Mouse (Mus musculus): ENCODE data around the gene Adm. TPM values are rescaled to one million over a fixed set of nuclear protein-coding genes. Genes with fewer than 3 reads are reported as not detected.
"Not testable (repeated sequence)": the region's sequence is repeated elsewhere in the genome, so short reads cannot be mapped to it uniquely, and the experiment has no call there.

Adm gene
- polyA plus RNA-seq, 1 experiment from 2014 or later: 4.5 TPM

- Histone ChIP-seq H3K4me3 (replicated peaks) (no peak overlapping the region), H3K27me3 (peaks cover 58% of the 10 kb centered on the region), H3K4me2 (replicated peaks) (no peak overlapping the region), H3K4me1 (replicated peaks) (peaks cover 34% of the 10 kb centered on the region), H3K27ac (no peak overlapping the region), H3K9ac (replicated peaks) (no peak overlapping the region), H3K36me3 (no peaks in the 10 kb centered on the region), H3K9me3 (no peaks in the 10 kb centered on the region)
- 84% methylated on average over 16 of the region's 16 CpGs for WGBS
- ATAC-seq: no peak
Measured at GRCm38 (mm10) chr7:110631136-110631888, 3.9 kb downstream of the Adm start.

DNA sequence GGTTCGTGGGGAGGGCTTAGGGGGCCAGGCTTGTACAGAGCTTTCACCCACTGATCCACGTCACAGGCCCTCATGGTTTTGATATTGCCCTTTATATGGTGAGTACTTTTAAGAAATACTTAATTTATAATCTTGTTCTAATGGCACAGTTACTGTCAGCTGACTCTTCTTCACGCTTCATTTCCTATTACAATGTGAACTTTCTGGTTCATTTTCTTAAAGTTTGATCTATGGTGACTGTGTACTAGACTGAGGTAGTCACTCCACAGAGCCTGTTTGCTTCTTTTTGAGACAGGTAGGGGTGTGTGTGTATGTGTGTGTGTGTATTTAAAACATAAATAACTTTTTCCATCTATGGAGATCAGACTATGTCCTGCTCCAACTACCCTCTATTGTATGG is 8.5 kb downstream of the Adm start:
- Histone ChIP-seq H3K4me3 (replicated peaks) (no peak overlapping the region), H3K4me2 (replicated peaks) (no peak overlapping the region), H3K27me3 (peaks cover 15% of the 10 kb centered on the region), H3K9ac (replicated peaks) (no peak overlapping the region), H3K4me1 (replicated peaks) (peaks cover 10% of the 10 kb centered on the region), H3K9me3 (no peaks in the 10 kb centered on the region), H3K36me3 (no peaks in the 10 kb centered on the region), H3K27ac (no peak overlapping the region)
- ATAC-seq: no peak
- WGBS: 83% methylated on average over 3 of the region's 3 CpGs

- Histone ChIP-seq H3K27me3 (peaks cover 9% of the 10 kb centered on the region), H3K4me3 (replicated peaks) (no peak overlapping the region), H3K9me3 (no peaks in the 10 kb centered on the region), H3K4me1 (replicated peaks) (peaks cover 10% of the 10 kb centered on the region), H3K27ac (no peak overlapping the region), H3K36me3 (no peaks in the 10 kb centered on the region), H3K4me2 (replicated peaks) (no peak overlapping the region), H3K9ac (replicated peaks) (no peak overlapping the region)
- 60% methylated on average over 1 of the region's 1 CpGs for WGBS
- no peak for ATAC-seq
Measured at GRCm38 (mm10) chr7:110636559-110636958, 9.1 kb downstream of the Adm start.

GRCm38 (mm10) chr7:110638305-110639110 is 11.0 kb downstream of the Adm start:
- H3K4me3 ChIP-seq (replicated peaks): no peak overlapping the region
- 22% methylated on average over 17 of the region's 17 CpGs for whole genome bisulfite sequencing
- no peak overlapping the region for H3K4me2 ChIP-seq (replicated peaks)
- no peak overlapping the region for H3K9ac ChIP-seq (replicated peaks)
- no peak overlapping the region for H3K27ac ChIP-seq
- H3K36me3 ChIP-seq: no peaks in the 10 kb centered on the region
- H3K4me1 ChIP-seq (replicated peaks): peaks cover 10% of the 10 kb centered on the region
- no peaks in the 10 kb centered on the region for H3K9me3 ChIP-seq
- ATAC-seq: peak; percentile 79
- H3K27me3 ChIP-seq: no peaks in the 10 kb centered on the region

- Histone ChIP-seq H3K9me3 (no peaks in the 10 kb centered on the region), H3K27ac (no peak overlapping the region), H3K4me1 (replicated peaks) (peaks cover 10% of the 10 kb centered on the region), H3K36me3 (no peaks in the 10 kb centered on the region), H3K4me2 (replicated peaks) (no peak overlapping the region), H3K9ac (replicated peaks) (no peak overlapping the region), H3K4me3 (replicated peaks) (no peak overlapping the region), H3K27me3 (no peaks in the 10 kb centered on the region)
- ATAC-seq: no peak
- 82% methylated on average over 11 of the region's 11 CpGs for WGBS
Measured at GRCm38 (mm10) chr7:110639291-110639915, 11.9 kb downstream of the Adm start.

DNA sequence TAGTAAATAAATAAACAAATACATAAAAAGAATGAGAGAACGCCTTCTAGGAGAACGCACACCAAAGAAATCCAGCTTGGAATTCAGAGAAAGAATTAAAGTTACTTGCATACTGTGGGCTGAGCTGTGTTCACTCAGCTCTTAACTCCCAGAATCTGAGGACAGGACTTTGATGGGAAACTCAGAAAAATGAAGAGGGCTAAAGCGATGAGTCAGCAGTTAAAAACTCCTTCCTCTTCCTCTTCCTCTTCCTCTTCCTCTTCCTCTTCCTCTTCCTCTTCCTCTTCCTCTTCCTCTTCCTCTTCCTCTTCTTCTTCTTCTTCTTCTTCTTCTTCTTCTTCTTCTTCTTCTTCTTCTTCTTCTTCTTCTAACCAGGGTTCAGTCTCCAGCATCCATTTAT is 12.5 kb downstream of the Adm start:
- WGBS: 98% methylated on average over 3 of the region's 3 CpGs
- not testable (repeated sequence) for H3K27me3 ChIP-seq; ATAC-seq; H3K27ac ChIP-seq; H3K4me2 ChIP-seq (replicated peaks); H3K4me3 ChIP-seq (replicated peaks); H3K36me3 ChIP-seq; H3K4me1 ChIP-seq (replicated peaks); H3K9me3 ChIP-seq; H3K9ac ChIP-seq (replicated peaks)

GRCm38 (mm10) chr7:110645311-110645710 is 17.9 kb downstream of the Adm start:
- H3K27me3 ChIP-seq: no peaks in the 10 kb centered on the region
- H3K9ac ChIP-seq (replicated peaks): no peak overlapping the region
- no peak overlapping the region for H3K4me3 ChIP-seq (replicated peaks)
- H3K27ac ChIP-seq: no peak overlapping the region
- no peaks in the 10 kb centered on the region for H3K36me3 ChIP-seq
- no peaks in the 10 kb centered on the region for H3K4me1 ChIP-seq (replicated peaks)
- ATAC-seq: peak; percentile 70
- 0 out of 2 replicates have a peak, but pooled peaks cover 4% of the 10 kb centered on the region for H3K9me3 ChIP-seq
- no peak overlapping the region for H3K4me2 ChIP-seq (replicated peaks)
- WGBS: 66% methylated on average over 5 of the region's 5 CpGs

DNA sequence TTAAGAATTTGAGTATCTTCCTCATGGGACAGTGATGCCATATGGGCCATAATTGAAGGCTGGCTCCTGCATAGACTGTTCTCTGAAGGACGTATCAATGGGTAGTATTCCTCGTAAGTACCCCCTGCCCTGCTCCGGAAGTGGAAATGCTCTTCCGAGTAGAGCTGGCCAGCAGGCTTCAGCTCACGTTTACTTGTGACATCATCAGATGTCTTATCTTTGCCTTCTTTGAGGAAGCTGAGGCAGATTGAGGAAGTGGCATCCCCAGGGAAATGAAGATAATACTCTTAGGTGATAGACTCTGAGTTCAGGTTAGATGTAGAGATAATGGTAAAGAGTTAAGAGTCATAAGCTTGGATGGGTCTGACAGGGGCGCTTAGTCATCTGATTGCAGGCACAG is 18.4 kb downstream of the Adm start:
- Histone ChIP-seq H3K9me3 (0 out of 2 replicates have a peak, but pooled peaks cover 4% of the 10 kb centered on the region), H3K27ac (no peak overlapping the region), H3K9ac (replicated peaks) (no peak overlapping the region), H3K27me3 (no peaks in the 10 kb centered on the region), H3K4me1 (replicated peaks) (no peaks in the 10 kb centered on the region), H3K36me3 (no peaks in the 10 kb centered on the region), H3K4me3 (replicated peaks) (no peak overlapping the region), H3K4me2 (replicated peaks) (no peak overlapping the region)
- ATAC-seq: peak; percentile 40; the same call in 1 of the 2 replicates
- 88% methylated on average over 6 of the region's 6 CpGs for WGBS

GRCm38 (mm10) chr7:110646611-110647407 is 19.3 kb downstream of the Adm start:
- Histone ChIP-seq H3K36me3 (no peaks in the 10 kb centered on the region), H3K4me2 (replicated peaks) (no peak overlapping the region), H3K9ac (replicated peaks) (no peak overlapping the region), H3K4me3 (replicated peaks) (no peak overlapping the region), H3K4me1 (replicated peaks) (no peaks in the 10 kb centered on the region), H3K9me3 (0 out of 2 replicates have a peak, but pooled peaks cover 4% of the 10 kb centered on the region), H3K27ac (no peak overlapping the region), H3K27me3 (no peaks in the 10 kb centered on the region)
- WGBS: 90% methylated on average over 8 of the region's 8 CpGs
- no peak for ATAC-seq

- H3K9me3 ChIP-seq: 0 out of 2 replicates have a peak, but pooled peaks cover 4% of the 10 kb centered on the region
- no peaks in the 10 kb centered on the region for H3K4me1 ChIP-seq (replicated peaks)
- H3K36me3 ChIP-seq: no peaks in the 10 kb centered on the region
- H3K4me3 ChIP-seq (replicated peaks): no peak overlapping the region
- no peak overlapping the region for H3K9ac ChIP-seq (replicated peaks)
- H3K27ac ChIP-seq: no peak overlapping the region
- no peak overlapping the region for H3K4me2 ChIP-seq (replicated peaks)
- H3K27me3 ChIP-seq: no peaks in the 10 kb centered on the region
- no peak for ATAC-seq
- 89% methylated on average over 15 of the region's 15 CpGs for WGBS
Measured at GRCm38 (mm10) chr7:110647559-110648454, 20.3 kb downstream of the Adm start.

Measured in midbrain, embryonic 13.5 days (tissue).